Mouse (Mus musculus) lung, embryonic 16.5 days (tissue): ENCODE data around the gene Klf4. TPM values are rescaled to one million over a fixed set of nuclear protein-coding genes. Genes with fewer than 3 reads are reported as not detected.

Source experiments
- ATAC-seq: fragments of 200-750 bp; cut with Nextera tagmentation; 2 replicates; pipeline ENCODE4 v1.8.0; 2017; ENCODE audit warnings: low read depth, mild to moderate bottlenecking, moderate library complexity
- H3K27ac ChIP-seq: fragments of 300-500 bp; sonication (generic); 2 replicates; pipeline ENCODE4 v1.5.1; 2014; ENCODE audit warnings: mild to moderate bottlenecking, control low read depth, low read length
- H3K27me3 ChIP-seq: fragments of 300-500 bp; sonication (generic); 2 replicates; pipeline ENCODE4 v1.6.1; 2014; ENCODE audit warnings: low read depth, low read length, mixed read lengths; ENCODE audit not compliant: control insufficient read depth, insufficient read depth
- H3K36me3 ChIP-seq: fragments of 300-500 bp; sonication (generic); 2 replicates; pipeline ENCODE4 v1.6.1; 2014; ENCODE audit warnings: low read length; ENCODE audit not compliant: control insufficient read depth, insufficient read depth
- H3K4me1 ChIP-seq: fragments of 300-500 bp; sonication (generic); replicated peaks from 2 replicates; pipeline ENCODE4 v1.6.1; 2014; ENCODE audit warnings: low read length, mixed read lengths; ENCODE audit not compliant: control insufficient read depth, insufficient read depth
- H3K4me2 ChIP-seq: fragments of 300-500 bp; sonication (generic); 2 replicates; pipeline ENCODE4 v1.6.1; 2014; ENCODE audit warnings: low read depth, low read length, control low read depth
- H3K4me3 ChIP-seq: fragments of 300-500 bp; sonication (generic); 2 replicates; pipeline ENCODE4 v1.5.1; 2014; ENCODE audit warnings: mild to moderate bottlenecking, low read length, control low read depth
- H3K9ac ChIP-seq: fragments of 300-500 bp; sonication (generic); 2 replicates; pipeline ENCODE4 v1.6.1; 2014; ENCODE audit warnings: low read length, control low read depth
- H3K9me3 ChIP-seq: fragments of 300-500 bp; sonication (generic); 2 replicates; pipeline ENCODE4 v1.6.1; 2016; ENCODE audit warnings: low read length; ENCODE audit not compliant: control insufficient read depth
- WGBS: fragments of 180-500 bp; shearing (Covaris S2); extraction: QIAGEN DNeasy Blood & Tissue Kit; methylation state at CpG from one replicate; pipeline ENCODE4 v1.1.7; 2014; 5-methylcytosine and 5-hydroxymethylcytosine counted together
- polyA plus RNA-seq: library from polyadenylated mRNA; unstranded; fragments of >200 nt; fragmentation: Nextera tagmentation; extraction: Ambion mirVana; gene quantifications from 2 replicates; pipeline ENCODE4 v1.2.1, GENCODE M21; 2015

Klf4 gene
- polyA plus RNA-seq, 1 experiment from 2014 or later: 9.4 TPM

GRCm38 (mm10) chr4:55530236-55530635, 2.0 kb downstream of the Klf4 start:
- Histone ChIP-seq H3K4me2 (peak overlapping the region; percentile 91), H3K9me3 (no peaks in the 10 kb centered on the region), H3K9ac (peak overlapping the region; percentile 77), H3K27ac (no peak overlapping the region; the same call in 1 of the 2 replicates), H3K4me1 (peaks cover 18% of the 10 kb centered on the region), H3K36me3 (no peaks in the 10 kb centered on the region), H3K27me3 (peaks cover 3% of the 10 kb centered on the region), H3K4me3 (peak overlapping the region; percentile 69)
- peak; percentile 16 for ATAC-seq
- 3% methylated on average over 27 of the region's 27 CpGs for WGBS

- peaks cover 13% of the 10 kb centered on the region for H3K4me1 ChIP-seq
- H3K9me3 ChIP-seq: no peaks in the 10 kb centered on the region
- H3K9ac ChIP-seq: no peak overlapping the region
- no peaks in the 10 kb centered on the region for H3K36me3 ChIP-seq
- WGBS: 82% methylated on average over 3 of the region's 4 CpGs
- no peak overlapping the region for H3K4me2 ChIP-seq
- no peak overlapping the region for H3K27ac ChIP-seq
- ATAC-seq: no peak
- peaks cover 3% of the 10 kb centered on the region for H3K27me3 ChIP-seq
- H3K4me3 ChIP-seq: no peak overlapping the region
Measured at GRCm38 (mm10) chr4:55528404-55528803, 3.9 kb downstream of the Klf4 start.

GRCm38 (mm10) chr4:55527931-55528330, 4.3 kb downstream of the Klf4 start:
- Histone ChIP-seq H3K4me2 (no peak overlapping the region), H3K9me3 (no peaks in the 10 kb centered on the region), H3K9ac (no peak overlapping the region), H3K27ac (no peak overlapping the region), H3K4me3 (no peak overlapping the region), H3K36me3 (no peaks in the 10 kb centered on the region), H3K4me1 (peaks cover 13% of the 10 kb centered on the region), H3K27me3 (peaks cover 3% of the 10 kb centered on the region)
- 84% methylated on average over 12 of the region's 12 CpGs for WGBS
- ATAC-seq: no peak

- no peak overlapping the region for H3K4me2 ChIP-seq
Measured at GRCm38 (mm10) chr4:55526247-55527115, 5.8 kb downstream of the Klf4 start.

GRCm38 (mm10) chr4:55523921-55524320, 8.3 kb downstream of the Klf4 start:
- Histone ChIP-seq H3K9me3 (no peaks in the 10 kb centered on the region), H3K36me3 (no peaks in the 10 kb centered on the region), H3K27ac (no peak overlapping the region), H3K27me3 (no peaks in the 10 kb centered on the region), H3K4me2 (no peak overlapping the region), H3K4me3 (no peak overlapping the region), H3K9ac (no peak overlapping the region), H3K4me1 (no peaks in the 10 kb centered on the region)
- WGBS: 70% methylated on average over 4 of the region's 4 CpGs
- no peak for ATAC-seq

More at GRCm38 (mm10) chr4:55526247-55527115, 5.8 kb downstream of the Klf4 start:
- Histone ChIP-seq H3K9ac (no peak overlapping the region), H3K4me3 (no peak overlapping the region), H3K9me3 (no peaks in the 10 kb centered on the region), H3K4me1 (peaks cover 10% of the 10 kb centered on the region), H3K27ac (no peak overlapping the region), H3K27me3 (peaks cover 3% of the 10 kb centered on the region), H3K36me3 (no peaks in the 10 kb centered on the region)
- WGBS: 64% methylated on average over 5 of the region's 5 CpGs
- no peak for ATAC-seq

- H3K27me3 ChIP-seq: peaks cover 4% of the 10 kb centered on the region; the same call in 1 of the 2 replicates
- no peak overlapping the region for H3K9ac ChIP-seq
- no peak for ATAC-seq
- H3K4me1 ChIP-seq: 0 out of 2 replicates have a peak, but pooled peaks cover 2% of the 10 kb centered on the region
- H3K4me2 ChIP-seq: no peak overlapping the region
- 85% methylated on average over 7 of the region's 7 CpGs for WGBS
- H3K4me3 ChIP-seq: no peak overlapping the region
- H3K36me3 ChIP-seq: no peaks in the 10 kb centered on the region
- H3K27ac ChIP-seq: no peak overlapping the region
- no peaks in the 10 kb centered on the region for H3K9me3 ChIP-seq
Measured at GRCm38 (mm10) chr4:55517438-55517837, 14.8 kb downstream of the Klf4 start.

GRCm38 (mm10) chr4:55516048-55516447, 16.2 kb downstream of the Klf4 start:
- no peak overlapping the region for H3K4me2 ChIP-seq
- 70% methylated on average over 8 of the region's 8 CpGs for WGBS
- H3K9me3 ChIP-seq: no peaks in the 10 kb centered on the region
- H3K4me1 ChIP-seq: 0 out of 2 replicates have a peak, but pooled peaks cover 2% of the 10 kb centered on the region
- ATAC-seq: no peak
- no peak overlapping the region for H3K9ac ChIP-seq
- H3K36me3 ChIP-seq: no peaks in the 10 kb centered on the region
- no peak overlapping the region for H3K4me3 ChIP-seq
- peaks cover 4% of the 10 kb centered on the region; the same call in 1 of the 2 replicates for H3K27me3 ChIP-seq
- H3K27ac ChIP-seq: no peak overlapping the region

GRCm38 (mm10) chr4:55514733-55515176, 17.5 kb downstream of the Klf4 start:
- peak overlapping the region; percentile 56; the same call in 1 of the 2 replicates for H3K27ac ChIP-seq

GRCm38 (mm10) chr4:55513615-55514279, 18.5 kb downstream of the Klf4 start:
- Histone ChIP-seq H3K9ac (no peak overlapping the region), H3K36me3 (no peaks in the 10 kb centered on the region), H3K4me1 (0 out of 2 replicates have a peak, but pooled peaks cover 2% of the 10 kb centered on the region), H3K27me3 (peaks cover 4% of the 10 kb centered on the region; the same call in 1 of the 2 replicates), H3K27ac (no peak overlapping the region), H3K4me3 (no peak overlapping the region), H3K4me2 (no peak overlapping the region), H3K9me3 (no peaks in the 10 kb centered on the region)
- no peak for ATAC-seq
- 63% methylated on average over 7 of the region's 7 CpGs for WGBS

More at GRCm38 (mm10) chr4:55514733-55515176, 17.5 kb downstream of the Klf4 start:
- WGBS: under 1% methylated on average over 39 of the region's 39 CpGs
- Histone ChIP-seq H3K36me3 (no peaks in the 10 kb centered on the region), H3K9me3 (no peaks in the 10 kb centered on the region), H3K9ac (peak overlapping the region; percentile 88), H3K27me3 (peaks cover 4% of the 10 kb centered on the region; the same call in 1 of the 2 replicates), H3K4me3 (peak overlapping the region; percentile 72), H3K4me2 (peak overlapping the region; percentile 74), H3K4me1 (0 out of 2 replicates have a peak, but pooled peaks cover 2% of the 10 kb centered on the region)
- ATAC-seq: peak; percentile 98
